Mouse (Mus musculus) small intestine, adult 2 months (tissue): ENCODE results near the gene C8a. TPM values are rescaled to one million over a fixed set of nuclear protein-coding genes. Genes with fewer than 3 reads are reported as not detected.
A peak's percentile ranks its signal among the peaks of the same experiment; 100 is the strongest.

ENCODE experiments used
- H3K27ac ChIP-seq: fragments of 200-500 bp; 2 replicates; pipeline ENCODE4 v1.5.1; 2012; ENCODE audit warnings: low read depth, low read length, control low read depth, inconsistent platforms; ENCODE audit not compliant: insufficient read depth
- H3K27me3 ChIP-seq: fragments of 200-500 bp; 2 replicates; pipeline ENCODE4 v1.6.1; 2012; ENCODE audit warnings: mild to moderate bottlenecking, moderate library complexity, low read length, inconsistent platforms; ENCODE audit not compliant: control insufficient read depth, insufficient read depth
- H3K36me3 ChIP-seq: fragments of 200-500 bp; 2 replicates; pipeline ENCODE4 v1.6.1; 2012; ENCODE audit warnings: mild to moderate bottlenecking, low read length, control low read depth, inconsistent platforms; ENCODE audit not compliant: control insufficient read depth, insufficient read depth
- H3K4me1 ChIP-seq: fragments of 200-500 bp; 2 replicates; pipeline ENCODE4 v1.6.1; 2012; ENCODE audit warnings: low read length, inconsistent platforms, mixed read lengths; ENCODE audit not compliant: control insufficient read depth, insufficient read depth, insufficient read length
- H3K4me3 ChIP-seq: fragments of 200-500 bp; 2 replicates; pipeline ENCODE4 v1.5.1; 2012; ENCODE audit warnings: low read depth, mild to moderate bottlenecking, control low read depth, inconsistent platforms, low read length, moderate library complexity
- CTCF ChIP-seq: fragments of 200-500 bp; IDR thresholded peaks from 2 replicates; pipeline ENCODE4 v1.5.1; 2012; ENCODE audit warnings: low read depth, mild to moderate bottlenecking, control low read depth, inconsistent platforms, low read length, moderate library complexity, mixed read lengths; ENCODE audit not compliant: insufficient replicate concordance, insufficient read length; ENCODE audit errors: extremely low read depth
- POLR2A ChIP-seq: fragments of 200-500 bp; IDR thresholded peaks from 2 replicates; pipeline ENCODE4 v1.6.1; 2012; ENCODE audit warnings: low read depth, mild to moderate bottlenecking, control low read depth, inconsistent platforms, low read length, moderate library complexity
- WGBS: fragments of 180-500 bp; shearing (Covaris S2); methylation state at CpG from one replicate; pipeline ENCODE4 v1.1.7; 2018; 5-methylcytosine and 5-hydroxymethylcytosine counted together
- polyA plus RNA-seq: library from polyadenylated mRNA; depleted of rRNA; stranded (reverse); fragments of >200 nt; gene quantifications from 2 replicates; pipeline ENCODE4 v1.2.3, GENCODE M21; 2012; rRNA removed

Gene C8a
- polyA plus RNA-seq, result 0.04 TPM in 1 of 2 replicates, not detected in the other

DNA sequence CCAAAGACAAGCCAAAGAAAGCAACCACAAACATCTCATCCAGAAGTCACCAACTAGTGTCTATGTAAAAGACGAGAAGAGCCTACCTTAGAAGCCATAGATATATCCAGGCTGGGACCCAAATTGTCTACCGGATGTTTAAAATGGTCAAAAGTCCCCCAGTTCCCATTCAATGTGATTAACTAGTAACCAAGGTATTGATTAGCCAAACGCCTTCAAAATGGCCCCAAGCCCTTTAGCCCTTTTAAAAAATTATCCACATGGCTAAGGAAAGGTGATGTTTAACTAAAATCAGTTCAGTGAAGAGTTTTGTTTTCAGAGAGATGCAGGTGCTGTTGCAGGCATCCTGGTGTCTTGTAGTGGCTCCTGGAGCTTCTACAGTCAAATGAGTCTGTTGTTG is at the start of gene C8a:
C8a (minus strand) TSS at position 76 of the 400 bp plus-strand sequence.
- no peak within 1 kb of the TSS for H3K27ac ChIP-seq
- no peaks in the 10 kb centered on the region for H3K27me3 ChIP-seq
- H3K4me1 ChIP-seq, result no peaks in the 10 kb centered on the region
- no peaks in the 10 kb centered on the region for H3K36me3 ChIP-seq
- TF ChIP-seq POLR2A, result no peak
- TF ChIP-seq CTCF, result no peak
- WGBS, result 49% methylated on average over 3 of the region's 3 CpGs
- H3K4me3 ChIP-seq, result no peak within 1 kb of the TSS

DNA sequence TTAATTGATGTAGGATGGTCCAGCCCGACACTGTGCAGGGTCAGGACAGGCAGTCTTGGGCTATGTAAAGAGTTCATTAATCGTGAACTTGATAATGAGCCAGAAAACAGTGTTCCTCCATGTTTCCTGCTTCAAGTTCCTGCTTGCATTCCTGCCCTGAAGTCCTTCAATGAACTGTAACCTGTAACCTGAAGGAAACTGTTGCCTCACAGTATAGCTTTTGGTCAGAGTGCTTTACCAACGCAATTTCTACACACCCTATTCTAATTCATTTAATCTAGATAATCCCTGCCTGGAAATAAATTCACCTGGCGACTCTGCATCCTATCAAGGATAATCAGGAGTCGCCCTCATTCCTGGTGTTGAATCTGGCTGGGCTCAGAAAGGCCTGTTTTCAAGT is 49.2 kb upstream of the C8a start:
- Histone ChIP-seq H3K4me3 (no peak overlapping the region), H3K4me1 (peaks cover 5% of the 10 kb centered on the region; the same call in 1 of the 2 replicates)

DNA sequence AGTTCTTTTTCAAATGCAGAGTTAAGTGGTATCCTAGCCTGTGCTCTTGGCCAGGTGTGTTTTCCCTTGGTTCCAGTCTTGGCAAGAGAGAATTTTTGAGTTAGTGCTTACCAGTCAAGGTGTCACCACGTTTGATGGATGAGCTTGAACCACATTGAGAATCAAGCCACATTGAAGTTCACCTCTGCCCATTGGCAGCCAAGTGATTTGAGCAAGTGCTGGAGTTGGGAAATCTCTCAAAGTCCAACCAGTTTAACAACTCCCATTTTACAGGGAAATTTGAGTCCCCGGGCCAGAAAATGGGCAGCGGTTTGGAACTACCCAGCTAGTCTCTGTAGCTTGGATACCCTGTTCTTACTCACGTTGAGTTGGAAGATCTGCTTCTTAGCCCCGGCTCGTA is 41.8 kb upstream of the C8a start:
- H3K4me3 ChIP-seq, result no peak overlapping the region
- H3K36me3 ChIP-seq, result no peaks in the 10 kb centered on the region
- TF ChIP-seq POLR2A (no peak), CTCF (no peak)
- no peaks in the 10 kb centered on the region for H3K27me3 ChIP-seq
- no peak overlapping the region for H3K27ac ChIP-seq
- 60% methylated on average over 6 of the region's 6 CpGs for WGBS
- peaks cover 7% of the 10 kb centered on the region for H3K4me1 ChIP-seq

More for the DNA sequence above, 49.2 kb upstream of the C8a start:
- TF ChIP-seq CTCF (no peak), POLR2A (no peak)
- no peaks in the 10 kb centered on the region for H3K27me3 ChIP-seq
- H3K27ac ChIP-seq, result no peak overlapping the region
- 75% methylated on average over 5 of the region's 5 CpGs for WGBS
- H3K36me3 ChIP-seq, result no peaks in the 10 kb centered on the region

DNA sequence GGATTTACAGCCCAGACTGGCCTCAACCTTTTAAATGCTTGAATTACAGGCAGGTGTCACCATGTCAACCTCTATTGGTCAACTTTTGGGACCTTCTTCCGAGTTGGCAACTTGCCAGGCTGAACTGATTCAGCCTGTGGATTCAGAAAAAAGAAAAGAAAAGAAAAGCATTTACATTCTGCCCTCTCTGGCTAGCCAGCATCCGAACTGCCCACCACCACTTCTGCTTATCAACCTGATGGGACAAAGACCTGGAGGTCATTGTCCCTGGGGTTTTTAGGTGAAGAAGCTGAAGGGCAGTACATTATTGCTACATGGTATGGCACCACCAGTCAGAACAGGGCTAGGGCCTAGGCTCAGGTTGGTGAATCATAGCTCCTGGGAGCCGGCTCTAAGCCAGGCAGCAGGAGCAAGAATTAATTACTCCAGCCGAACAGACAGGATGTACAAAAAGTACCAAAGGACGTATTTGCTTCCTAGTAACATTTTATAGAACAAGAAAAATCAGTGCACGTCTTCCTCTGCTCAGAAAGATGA is 38.6 kb upstream of the C8a start:
- Histone ChIP-seq H3K4me1 (peaks cover 9% of the 10 kb centered on the region), H3K4me3 (no peak overlapping the region), H3K27me3 (no peaks in the 10 kb centered on the region), H3K36me3 (no peaks in the 10 kb centered on the region), H3K27ac (no peak overlapping the region)
- TF ChIP-seq CTCF (no peak), POLR2A (no peak)
- 75% methylated on average over 6 of the region's 6 CpGs for WGBS

DNA sequence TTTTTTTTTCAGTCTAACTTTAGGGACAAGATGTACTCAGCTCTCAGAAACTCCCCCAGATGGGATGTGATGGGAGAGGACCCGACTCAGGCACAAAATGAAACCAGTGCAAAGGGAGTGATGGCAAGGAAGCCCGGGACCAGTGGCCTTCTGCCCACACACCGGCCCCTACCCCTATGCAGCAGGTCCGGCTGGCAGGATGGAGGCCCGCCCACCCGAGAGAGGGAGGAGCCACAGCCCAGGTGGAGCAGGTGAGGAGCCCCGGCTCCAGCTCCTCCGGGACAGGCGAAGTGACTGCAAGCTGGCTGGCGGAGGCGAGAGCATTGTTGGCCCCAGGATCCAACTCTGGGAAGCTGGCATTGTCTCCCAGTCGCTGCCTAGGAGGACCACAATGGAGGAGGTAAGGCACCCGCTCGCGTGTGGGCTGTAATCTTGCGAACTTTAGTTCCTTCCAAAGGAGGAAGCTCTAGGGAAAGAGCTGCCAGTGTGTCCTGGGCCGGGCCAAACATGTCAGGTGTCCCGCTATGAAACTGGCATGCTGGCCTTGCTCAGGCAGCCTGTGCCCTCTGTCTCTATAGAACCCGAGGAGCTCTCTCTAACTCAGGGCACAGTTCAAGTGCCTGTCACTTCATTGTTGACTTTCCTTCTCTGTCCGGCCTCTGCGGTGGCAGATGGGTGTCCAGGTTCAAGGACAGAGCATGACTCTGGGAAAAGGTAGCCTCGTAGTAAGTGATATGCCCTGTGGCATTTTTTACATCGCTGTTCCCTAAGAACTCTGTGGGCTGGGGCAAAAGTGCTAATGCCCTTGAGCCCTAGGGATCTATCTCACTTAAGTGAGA is 37.3 kb upstream of the C8a start, which contains the start of gene Fyb2:
Fyb2 (plus strand) TSS at position 166 of the 839 bp plus-strand sequence.
- 17% methylated on average over 23 of the region's 23 CpGs for WGBS
- Histone ChIP-seq H3K36me3 (no peaks in the 10 kb centered on the region), H3K27me3 (no peaks in the 10 kb centered on the region), H3K4me3 (peak within 1 kb of the TSS; percentile 65), H3K27ac (no peak within 1 kb of the TSS), H3K4me1 (peaks cover 11% of the 10 kb centered on the region)
- TF ChIP-seq POLR2A, result no peak
- no peak for TF ChIP-seq CTCF

DNA sequence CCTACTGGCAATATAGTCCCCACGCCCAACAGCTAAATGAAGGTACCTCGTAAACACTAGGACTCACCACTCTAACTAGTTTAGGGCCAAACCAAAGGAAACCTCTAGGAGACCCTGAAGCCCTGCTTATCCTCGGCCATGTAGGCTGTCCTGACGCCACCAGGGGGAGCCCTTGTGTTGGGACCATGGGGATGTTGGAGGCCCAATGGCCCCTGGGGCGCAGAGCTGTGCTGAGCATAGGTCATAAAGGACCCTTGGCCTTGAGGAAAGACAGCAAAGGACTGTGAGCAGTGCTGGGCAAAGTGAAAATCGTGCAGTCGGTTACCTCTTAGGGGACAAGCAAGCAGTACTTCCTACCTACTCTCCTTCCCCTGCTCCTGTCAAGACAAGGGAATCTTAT is 35.5 kb upstream of the C8a start:
- no peak overlapping the region for H3K4me3 ChIP-seq
- 17% methylated on average over 7 of the region's 7 CpGs for WGBS
- TF ChIP-seq POLR2A, result no peak
- peak; percentile 91 for TF ChIP-seq CTCF
- no peaks in the 10 kb centered on the region for H3K27me3 ChIP-seq
- H3K36me3 ChIP-seq, result no peaks in the 10 kb centered on the region
- H3K4me1 ChIP-seq, result peaks cover 11% of the 10 kb centered on the region
- H3K27ac ChIP-seq, result no peak overlapping the region

DNA sequence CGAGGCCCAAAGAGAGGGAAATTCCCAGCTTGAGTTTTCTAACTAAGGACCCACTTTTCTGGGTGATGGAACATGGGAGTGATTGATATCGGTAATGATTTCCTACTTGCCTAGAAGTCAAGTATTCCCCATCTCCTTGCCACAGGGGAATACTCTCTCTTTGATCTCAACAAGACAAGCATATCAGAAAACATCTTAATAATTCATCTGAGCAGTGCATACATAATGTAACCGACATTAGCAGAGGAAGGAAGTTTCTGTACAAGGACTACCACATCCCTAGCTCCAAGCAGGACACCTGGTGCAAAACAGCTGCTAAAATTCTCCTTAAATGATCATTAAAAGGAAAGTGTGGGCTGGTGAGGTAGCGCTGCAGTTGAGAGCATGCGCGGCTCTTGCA is 28.9 kb upstream of the C8a start:
- peaks cover 2% of the 10 kb centered on the region; the same call in 1 of the 2 replicates for H3K4me1 ChIP-seq

More for the DNA sequence above, 28.9 kb upstream of the C8a start:
- TF ChIP-seq POLR2A, result no peak
- TF ChIP-seq CTCF, result no peak
- Histone ChIP-seq H3K36me3 (no peaks in the 10 kb centered on the region), H3K27ac (no peak overlapping the region), H3K27me3 (no peaks in the 10 kb centered on the region), H3K4me3 (no peak overlapping the region)
- 79% methylated on average over 6 of the region's 6 CpGs for WGBS
